Mouse (Mus musculus): ENCODE data around the gene Fbxo34.

- TF ChIP-seq CTCF (IDR thresholded peaks at IDR 0.05; ENCODE audit: borderline replicate concordance, insufficient read depth, low read depth, low read length) (no peak), POLR2A (IDR thresholded peaks at IDR 0.05; ENCODE audit: borderline replicate concordance, insufficient read depth, low read length) (no peak)
Measured at GRCm38 (mm10) chr14:47581280-47581679, 131.1 kb downstream of the Fbxo34 start.

All from cerebellum, adult 2 months (tissue).